Mouse (Mus musculus) limb, embryonic 13.5 days (tissue): ENCODE results near the gene Cfap58. TPM values are rescaled to one million over a fixed set of nuclear protein-coding genes. Genes with fewer than 3 reads are reported as not detected.
A peak's percentile ranks its signal among the peaks of the same experiment; 100 is the strongest.

Experiments
- ATAC-seq: fragments of 200-750 bp; cut with Nextera tagmentation; 2 replicates; pipeline ENCODE4 v1.8.0; 2017; ENCODE audit warnings: low read depth, moderate number of reproducible peaks, moderate TSS enrichment; ENCODE audit not compliant: low FRiP score
- H3K27ac ChIP-seq: fragments of 300-500 bp; sonication (generic); 2 replicates; pipeline ENCODE4 v1.5.1; 2015; ENCODE audit warnings: inconsistent platforms, mild to moderate bottlenecking, moderate library complexity
- H3K27me3 ChIP-seq: fragments of 300-500 bp; sonication (generic); 2 replicates; pipeline ENCODE4 v1.6.1; 2015; ENCODE audit warnings: mild to moderate bottlenecking, inconsistent platforms
- H3K36me3 ChIP-seq: fragments of 300-500 bp; sonication (generic); 2 replicates; pipeline ENCODE4 v1.6.1; 2015; ENCODE audit warnings: inconsistent platforms, mild to moderate bottlenecking, moderate library complexity
- H3K4me1 ChIP-seq: fragments of 300-500 bp; sonication (generic); 2 replicates; pipeline ENCODE4 v1.6.1; 2015; ENCODE audit warnings: inconsistent platforms
- H3K4me2 ChIP-seq: fragments of 300-500 bp; sonication (generic); replicated peaks from 2 replicates; pipeline ENCODE4 v1.6.1; 2015; ENCODE audit warnings: inconsistent platforms, mild to moderate bottlenecking, moderate library complexity
- H3K4me3 ChIP-seq: fragments of 300-500 bp; sonication (generic); 2 replicates; pipeline ENCODE4 v1.5.1; 2015; ENCODE audit warnings: moderate library complexity, mild to moderate bottlenecking, inconsistent platforms
- H3K9ac ChIP-seq: fragments of 300-500 bp; sonication (generic); 2 replicates; pipeline ENCODE4 v1.6.1; 2015; ENCODE audit warnings: mild to moderate bottlenecking, inconsistent platforms
- H3K9me3 ChIP-seq: fragments of 300-500 bp; sonication (generic); 2 replicates; pipeline ENCODE4 v1.6.1; 2016; ENCODE audit warnings: inconsistent platforms
- WGBS: fragments of 180-500 bp; shearing (Covaris S2); methylation state at CpG from one replicate; pipeline ENCODE4 v1.1.7; 2015; 5-methylcytosine and 5-hydroxymethylcytosine counted together
- polyA plus RNA-seq: library from polyadenylated mRNA; unstranded; fragments of >200 nt; fragmentation: Nextera tagmentation; extraction: Ambion mirVana; gene quantifications from 2 replicates; pipeline ENCODE4 v1.2.1, GENCODE M21; 2015

Gene Cfap58
- polyA plus RNA-seq, 1 experiment from 2014 or later: not detected

GRCm38 (mm10) chr19:47905081-47905480 lies 32.4 kb upstream of the Cfap58 start:
- WGBS: 79% methylated on average over 4 of the region's 4 CpGs
- peaks cover 67% of the 10 kb centered on the region for H3K4me1 ChIP-seq
- no peak overlapping the region for H3K9ac ChIP-seq
- no peak overlapping the region for H3K4me2 ChIP-seq
- H3K27me3 ChIP-seq: no peaks in the 10 kb centered on the region
- no peak for ATAC-seq
- no peaks in the 10 kb centered on the region for H3K9me3 ChIP-seq
- peaks cover 27% of the 10 kb centered on the region for H3K36me3 ChIP-seq
- H3K27ac ChIP-seq: no peak overlapping the region; the same call in 1 of the 2 replicates
- no peak overlapping the region for H3K4me3 ChIP-seq

GRCm38 (mm10) chr19:47905603-47906002 lies 31.9 kb upstream of the Cfap58 start:
- WGBS: 85% methylated on average over 5 of the region's 5 CpGs
- no peak overlapping the region for H3K9ac ChIP-seq
- peaks cover 24% of the 10 kb centered on the region for H3K36me3 ChIP-seq
- H3K4me2 ChIP-seq: no peak overlapping the region
- H3K27ac ChIP-seq: no peak overlapping the region
- no peak overlapping the region for H3K4me3 ChIP-seq
- H3K9me3 ChIP-seq: no peaks in the 10 kb centered on the region
- no peaks in the 10 kb centered on the region for H3K27me3 ChIP-seq
- ATAC-seq: no peak
- H3K4me1 ChIP-seq: peaks cover 70% of the 10 kb centered on the region

- Histone ChIP-seq H3K9ac (no peak overlapping the region), H3K27me3 (no peaks in the 10 kb centered on the region), H3K36me3 (peaks cover 31% of the 10 kb centered on the region), H3K9me3 (no peaks in the 10 kb centered on the region), H3K4me1 (peaks cover 63% of the 10 kb centered on the region), H3K27ac (no peak overlapping the region), H3K4me2 (no peak overlapping the region), H3K4me3 (no peak overlapping the region)
- 91% methylated on average over 9 of the region's 9 CpGs for WGBS
- ATAC-seq: no peak
Observed at GRCm38 (mm10) chr19:47907596-47907995, 29.9 kb upstream of the Cfap58 start.

GRCm38 (mm10) chr19:47908961-47909371 lies 28.5 kb upstream of the Cfap58 start:
- Histone ChIP-seq H3K27ac (peak overlapping the region; percentile 89; the same call in 1 of the 2 replicates), H3K4me2 (peak overlapping the region; percentile 62), H3K4me3 (peak overlapping the region; percentile 38; the same call in 1 of the 2 replicates), H3K9ac (peak overlapping the region; percentile 77; the same call in 1 of the 2 replicates), H3K4me1 (peaks cover 57% of the 10 kb centered on the region), H3K9me3 (no peaks in the 10 kb centered on the region), H3K27me3 (no peaks in the 10 kb centered on the region), H3K36me3 (peaks cover 34% of the 10 kb centered on the region)
- peak; percentile 35; the same call in 1 of the 2 replicates for ATAC-seq
- WGBS: 19% methylated on average over 6 of the region's 6 CpGs

GRCm38 (mm10) chr19:47909387-47910116 lies 27.9 kb upstream of the Cfap58 start:
- 2% methylated on average over 10 of the region's 10 CpGs for WGBS
- H3K4me1 ChIP-seq: peaks cover 60% of the 10 kb centered on the region
- H3K4me3 ChIP-seq: peak overlapping the region; percentile 38
- H3K27ac ChIP-seq: peak overlapping the region; percentile 89
- H3K36me3 ChIP-seq: peaks cover 38% of the 10 kb centered on the region
- peak overlapping the region; percentile 62 for H3K4me2 ChIP-seq
- peak; percentile 58; the same call in 1 of the 2 replicates for ATAC-seq
- peak overlapping the region; percentile 77 for H3K9ac ChIP-seq
- H3K9me3 ChIP-seq: no peaks in the 10 kb centered on the region
- H3K27me3 ChIP-seq: no peaks in the 10 kb centered on the region

- peaks cover 58% of the 10 kb centered on the region for H3K4me1 ChIP-seq
- H3K27me3 ChIP-seq: no peaks in the 10 kb centered on the region
- ATAC-seq: no peak
- 39% methylated on average over 4 of the region's 4 CpGs for WGBS
- H3K4me2 ChIP-seq: peak overlapping the region; percentile 62
- peak overlapping the region; percentile 77 for H3K9ac ChIP-seq
- peak overlapping the region; percentile 89; the same call in 1 of the 2 replicates for H3K27ac ChIP-seq
- H3K9me3 ChIP-seq: no peaks in the 10 kb centered on the region
- peaks cover 34% of the 10 kb centered on the region for H3K36me3 ChIP-seq
- peak overlapping the region; percentile 38 for H3K4me3 ChIP-seq
Observed at GRCm38 (mm10) chr19:47910117-47910618, 27.3 kb upstream of the Cfap58 start.

GRCm38 (mm10) chr19:47910751-47911150 lies 26.7 kb upstream of the Cfap58 start:
- Histone ChIP-seq H3K4me1 (peaks cover 57% of the 10 kb centered on the region), H3K9ac (no peak overlapping the region), H3K27me3 (no peaks in the 10 kb centered on the region), H3K36me3 (peaks cover 34% of the 10 kb centered on the region), H3K4me3 (no peak overlapping the region), H3K27ac (peak overlapping the region; percentile 22; the same call in 1 of the 2 replicates), H3K9me3 (no peaks in the 10 kb centered on the region), H3K4me2 (no peak overlapping the region)
- 83% methylated on average over 4 of the region's 4 CpGs for WGBS
- ATAC-seq: no peak

GRCm38 (mm10) chr19:47913344-47913743 lies 24.1 kb upstream of the Cfap58 start:
- WGBS: 65% methylated on average over 7 of the region's 7 CpGs
- ATAC-seq: no peak
- H3K4me3 ChIP-seq: no peak overlapping the region

GRCm38 (mm10) chr19:47914191-47914590 lies 23.3 kb upstream of the Cfap58 start:
- H3K4me1 ChIP-seq: peaks cover 69% of the 10 kb centered on the region
- no peak for ATAC-seq
- 93% methylated on average over 4 of the region's 4 CpGs for WGBS
- no peaks in the 10 kb centered on the region for H3K9me3 ChIP-seq
- no peak overlapping the region for H3K4me3 ChIP-seq
- H3K4me2 ChIP-seq: no peak overlapping the region
- H3K36me3 ChIP-seq: peaks cover 26% of the 10 kb centered on the region
- H3K9ac ChIP-seq: no peak overlapping the region
- no peak overlapping the region for H3K27ac ChIP-seq
- H3K27me3 ChIP-seq: no peaks in the 10 kb centered on the region

More at GRCm38 (mm10) chr19:47913344-47913743, 24.1 kb upstream of the Cfap58 start:
- Histone ChIP-seq H3K27ac (no peak overlapping the region), H3K9ac (no peak overlapping the region), H3K27me3 (no peaks in the 10 kb centered on the region), H3K4me1 (peaks cover 77% of the 10 kb centered on the region), H3K36me3 (peaks cover 26% of the 10 kb centered on the region), H3K9me3 (no peaks in the 10 kb centered on the region), H3K4me2 (no peak overlapping the region)

- H3K4me1 ChIP-seq: peaks cover 63% of the 10 kb centered on the region
- no peaks in the 10 kb centered on the region for H3K27me3 ChIP-seq
- WGBS: 86% methylated on average over 4 of the region's 4 CpGs
- peaks cover 26% of the 10 kb centered on the region for H3K36me3 ChIP-seq
- H3K4me3 ChIP-seq: no peak overlapping the region
- no peak overlapping the region for H3K9ac ChIP-seq
- H3K27ac ChIP-seq: no peak overlapping the region
- ATAC-seq: no peak
- no peaks in the 10 kb centered on the region for H3K9me3 ChIP-seq
- no peak overlapping the region for H3K4me2 ChIP-seq
Observed at GRCm38 (mm10) chr19:47915251-47915650, 22.2 kb upstream of the Cfap58 start.

GRCm38 (mm10) chr19:47917396-47917795 lies 20.1 kb upstream of the Cfap58 start:
- peaks cover 52% of the 10 kb centered on the region for H3K4me1 ChIP-seq
- H3K9ac ChIP-seq: peak overlapping the region; percentile 88
- peaks cover 9% of the 10 kb centered on the region; the same call in 1 of the 2 replicates for H3K36me3 ChIP-seq
- H3K9me3 ChIP-seq: no peaks in the 10 kb centered on the region
- peak overlapping the region; percentile 92 for H3K4me3 ChIP-seq
- H3K27ac ChIP-seq: no peak overlapping the region
- WGBS: 20% methylated on average over 4 of the region's 4 CpGs
- ATAC-seq: no peak
- H3K27me3 ChIP-seq: no peaks in the 10 kb centered on the region
- H3K4me2 ChIP-seq: peak overlapping the region; percentile 86

- Histone ChIP-seq H3K27ac (peak overlapping the region; percentile 90), H3K27me3 (no peaks in the 10 kb centered on the region)
Observed at GRCm38 (mm10) chr19:47918016-47918415, 19.5 kb upstream of the Cfap58 start.

More at GRCm38 (mm10) chr19:47918016-47918415, 19.5 kb upstream of the Cfap58 start:
- 11% methylated on average over 9 of the region's 9 CpGs for WGBS
- Histone ChIP-seq H3K4me1 (peaks cover 52% of the 10 kb centered on the region), H3K4me2 (peak overlapping the region; percentile 86), H3K4me3 (peak overlapping the region; percentile 92), H3K36me3 (peaks cover 9% of the 10 kb centered on the region; the same call in 1 of the 2 replicates), H3K9me3 (no peaks in the 10 kb centered on the region), H3K9ac (peak overlapping the region; percentile 88)
- ATAC-seq: no peak
